Mouse (Mus musculus) forebrain, embryonic 12.5 days (tissue): ENCODE results near the gene Eif2a. TPM values are rescaled to one million over a fixed set of nuclear protein-coding genes. Genes with fewer than 3 reads are reported as not detected.

ENCODE experiments used
- ATAC-seq: fragments of 200-750 bp; cut with Nextera tagmentation; 2 replicates; pipeline ENCODE4 v1.8.0; 2017; ENCODE audit warnings: moderate TSS enrichment; ENCODE audit not compliant: low FRiP score
- H3K27ac ChIP-seq: fragments of 300-500 bp; sonication (generic); 2 replicates; pipeline ENCODE4 v1.5.1; 2016; ENCODE audit warnings: mild to moderate bottlenecking
- H3K27me3 ChIP-seq: fragments of 300-500 bp; sonication (generic); 2 replicates; pipeline ENCODE4 v1.6.1; 2016; ENCODE audit warnings: mild to moderate bottlenecking
- H3K36me3 ChIP-seq: fragments of 300-500 bp; sonication (generic); replicated peaks from 2 replicates; pipeline ENCODE4 v1.6.1; 2016; ENCODE audit warnings: mild to moderate bottlenecking
- H3K4me1 ChIP-seq: fragments of 300-500 bp; sonication (generic); 2 replicates; pipeline ENCODE4 v1.6.1; 2016
- H3K4me2 ChIP-seq: fragments of 300-500 bp; sonication (generic); 2 replicates; pipeline ENCODE4 v1.6.1; 2016; ENCODE audit warnings: mild to moderate bottlenecking, moderate library complexity
- H3K4me3 ChIP-seq: fragments of 300-500 bp; sonication (generic); replicated peaks from 2 replicates; pipeline ENCODE4 v1.5.1; 2016; ENCODE audit warnings: mild to moderate bottlenecking
- H3K9ac ChIP-seq: fragments of 300-500 bp; sonication (generic); 2 replicates; pipeline ENCODE4 v1.6.1; 2016; ENCODE audit warnings: mild to moderate bottlenecking
- H3K9me3 ChIP-seq: fragments of 300-500 bp; sonication (generic); 2 replicates; pipeline ENCODE4 v1.6.1; 2016
- WGBS: fragments of 180-500 bp; shearing (Covaris S2); methylation state at CpG from one replicate; pipeline ENCODE4 v1.1.7; 2016; 5-methylcytosine and 5-hydroxymethylcytosine counted together
- polyA plus RNA-seq: library from polyadenylated mRNA; unstranded; fragments of >200 nt; fragmentation: Nextera tagmentation; extraction: Ambion mirVana; gene quantifications from 2 replicates; pipeline ENCODE4 v1.2.1, GENCODE M21; 2016

Eif2a gene
- polyA plus RNA-seq, 1 experiment from 2014 or later: 49.7 TPM

GRCm38 (mm10) chr3:58511581-58511980, 14.0 kb upstream of the Eif2a start:
- Histone ChIP-seq H3K4me3 (no peak overlapping the region), H3K4me1 (no peaks in the 10 kb centered on the region), H3K9me3 (no peaks in the 10 kb centered on the region), H3K27me3 (no peaks in the 10 kb centered on the region), H3K36me3 (no peaks in the 10 kb centered on the region), H3K27ac (no peak overlapping the region), H3K4me2 (no peak overlapping the region), H3K9ac (no peak overlapping the region)
- ATAC-seq: no peak

GRCm38 (mm10) chr3:58512740-58513139, 12.9 kb upstream of the Eif2a start:
- ATAC-seq: no peak
- H3K27ac ChIP-seq: no peak overlapping the region
- H3K4me3 ChIP-seq: no peak overlapping the region
- no peaks in the 10 kb centered on the region for H3K36me3 ChIP-seq
- WGBS: 81% methylated on average over 3 of the region's 3 CpGs
- no peaks in the 10 kb centered on the region for H3K27me3 ChIP-seq
- no peak overlapping the region for H3K9ac ChIP-seq
- H3K4me2 ChIP-seq: no peak overlapping the region
- no peaks in the 10 kb centered on the region for H3K9me3 ChIP-seq
- H3K4me1 ChIP-seq: no peaks in the 10 kb centered on the region

GRCm38 (mm10) chr3:58513483-58513882, 12.1 kb upstream of the Eif2a start:
- H3K4me3 ChIP-seq: no peak overlapping the region
- 83% methylated on average over 4 of the region's 4 CpGs for WGBS
- H3K4me2 ChIP-seq: no peak overlapping the region
- no peak overlapping the region for H3K9ac ChIP-seq
- H3K27ac ChIP-seq: no peak overlapping the region
- no peaks in the 10 kb centered on the region for H3K27me3 ChIP-seq
- no peaks in the 10 kb centered on the region for H3K9me3 ChIP-seq
- no peaks in the 10 kb centered on the region for H3K36me3 ChIP-seq
- H3K4me1 ChIP-seq: no peaks in the 10 kb centered on the region
- no peak for ATAC-seq

- no peaks in the 10 kb centered on the region for H3K27me3 ChIP-seq
- H3K4me2 ChIP-seq: no peak overlapping the region
- H3K4me1 ChIP-seq: no peaks in the 10 kb centered on the region
- H3K27ac ChIP-seq: no peak overlapping the region
- 95% methylated on average over 1 of the region's 1 CpGs for WGBS
- H3K9me3 ChIP-seq: no peaks in the 10 kb centered on the region
- no peak overlapping the region for H3K4me3 ChIP-seq
- no peak overlapping the region for H3K9ac ChIP-seq
- no peak for ATAC-seq
- peaks cover 6% of the 10 kb centered on the region; the same call in 1 of the 2 replicates for H3K36me3 ChIP-seq
Measured at GRCm38 (mm10) chr3:58515947-58516601, 9.5 kb upstream of the Eif2a start.

GRCm38 (mm10) chr3:58516602-58516976, 9.0 kb upstream of the Eif2a start:
- Histone ChIP-seq H3K27me3 (no peaks in the 10 kb centered on the region), H3K27ac (no peak overlapping the region), H3K4me2 (no peak overlapping the region), H3K36me3 (peaks cover 11% of the 10 kb centered on the region), H3K9me3 (no peaks in the 10 kb centered on the region), H3K4me1 (no peaks in the 10 kb centered on the region), H3K9ac (no peak overlapping the region), H3K4me3 (no peak overlapping the region)
- ATAC-seq: no peak
- WGBS: 86% methylated on average over 7 of the region's 7 CpGs

GRCm38 (mm10) chr3:58517258-58517657, 8.4 kb upstream of the Eif2a start:
- ATAC-seq: no peak
- Histone ChIP-seq H3K36me3 (peaks cover 13% of the 10 kb centered on the region), H3K4me1 (no peaks in the 10 kb centered on the region), H3K27ac (no peak overlapping the region), H3K9ac (no peak overlapping the region), H3K4me2 (no peak overlapping the region), H3K9me3 (no peaks in the 10 kb centered on the region), H3K4me3 (no peak overlapping the region), H3K27me3 (no peaks in the 10 kb centered on the region)
- WGBS: 77% methylated on average over 5 of the region's 5 CpGs

- no peak for ATAC-seq
- Histone ChIP-seq H3K4me1 (no peaks in the 10 kb centered on the region), H3K4me3 (no peak overlapping the region), H3K4me2 (no peak overlapping the region), H3K27ac (no peak overlapping the region), H3K9me3 (no peaks in the 10 kb centered on the region), H3K36me3 (peaks cover 17% of the 10 kb centered on the region), H3K9ac (no peak overlapping the region), H3K27me3 (no peaks in the 10 kb centered on the region)
- WGBS: 79% methylated on average over 5 of the region's 5 CpGs
Measured at GRCm38 (mm10) chr3:58517800-58518199, 7.8 kb upstream of the Eif2a start.

- H3K4me2 ChIP-seq: no peak overlapping the region
- H3K9me3 ChIP-seq: no peaks in the 10 kb centered on the region
- H3K9ac ChIP-seq: no peak overlapping the region
- H3K4me1 ChIP-seq: peaks cover 3% of the 10 kb centered on the region; the same call in 1 of the 2 replicates
- no peak overlapping the region for H3K4me3 ChIP-seq
- ATAC-seq: no peak
- peaks cover 21% of the 10 kb centered on the region for H3K36me3 ChIP-seq
- 95% methylated on average over 2 of the region's 2 CpGs for WGBS
- H3K27ac ChIP-seq: no peak overlapping the region
- H3K27me3 ChIP-seq: no peaks in the 10 kb centered on the region
Measured at GRCm38 (mm10) chr3:58518962-58519361, 6.7 kb upstream of the Eif2a start.

- Histone ChIP-seq H3K9me3 (no peaks in the 10 kb centered on the region), H3K9ac (no peak overlapping the region), H3K27me3 (no peaks in the 10 kb centered on the region), H3K36me3 (peaks cover 21% of the 10 kb centered on the region), H3K4me3 (no peak overlapping the region), H3K27ac (no peak overlapping the region), H3K4me1 (peaks cover 9% of the 10 kb centered on the region), H3K4me2 (no peak overlapping the region)
- ATAC-seq: no peak
- 89% methylated on average over 3 of the region's 3 CpGs for WGBS
Measured at GRCm38 (mm10) chr3:58519536-58519935, 6.1 kb upstream of the Eif2a start.

- Histone ChIP-seq H3K4me1 (peaks cover 10% of the 10 kb centered on the region), H3K36me3 (peaks cover 21% of the 10 kb centered on the region), H3K27me3 (no peaks in the 10 kb centered on the region), H3K27ac (no peak overlapping the region), H3K9me3 (no peaks in the 10 kb centered on the region), H3K9ac (no peak overlapping the region), H3K4me3 (no peak overlapping the region), H3K4me2 (no peak overlapping the region)
- WGBS: 91% methylated on average over 6 of the region's 6 CpGs
- no peak for ATAC-seq
Measured at GRCm38 (mm10) chr3:58520286-58520685, 5.3 kb upstream of the Eif2a start.

GRCm38 (mm10) chr3:58521361-58521760, 4.3 kb upstream of the Eif2a start:
- Histone ChIP-seq H3K9me3 (no peaks in the 10 kb centered on the region), H3K27ac (no peak overlapping the region), H3K4me3 (no peak overlapping the region), H3K4me1 (peaks cover 11% of the 10 kb centered on the region), H3K27me3 (no peaks in the 10 kb centered on the region), H3K36me3 (peaks cover 21% of the 10 kb centered on the region), H3K9ac (no peak overlapping the region), H3K4me2 (no peak overlapping the region)
- no peak for ATAC-seq
- WGBS: 91% methylated on average over 2 of the region's 2 CpGs

GRCm38 (mm10) chr3:58523386-58523785, 2.2 kb upstream of the Eif2a start:
- H3K4me3 ChIP-seq: no peak overlapping the region
- H3K36me3 ChIP-seq: peaks cover 21% of the 10 kb centered on the region
- H3K9me3 ChIP-seq: no peaks in the 10 kb centered on the region
- ATAC-seq: no peak
- peaks cover 18% of the 10 kb centered on the region for H3K4me1 ChIP-seq
- H3K9ac ChIP-seq: no peak overlapping the region
- 92% methylated on average over 3 of the region's 3 CpGs for WGBS
- H3K27ac ChIP-seq: no peak overlapping the region
- no peak overlapping the region for H3K4me2 ChIP-seq
- no peaks in the 10 kb centered on the region for H3K27me3 ChIP-seq

- no peak for ATAC-seq
- Histone ChIP-seq H3K9ac (peak overlapping the region; percentile 95), H3K9me3 (no peaks in the 10 kb centered on the region), H3K4me2 (peak overlapping the region; percentile 71), H3K27ac (no peak overlapping the region), H3K27me3 (no peaks in the 10 kb centered on the region), H3K4me1 (peaks cover 18% of the 10 kb centered on the region), H3K4me3 (peak overlapping the region; percentile 91), H3K36me3 (peaks cover 21% of the 10 kb centered on the region)
- 77% methylated on average over 4 of the region's 4 CpGs for WGBS
Measured at GRCm38 (mm10) chr3:58524246-58524645, 1.4 kb upstream of the Eif2a start.
